Mouse (Mus musculus): ENCODE measurements around the gene Aldh18a1. TPM values are rescaled to one million over a fixed set of nuclear protein-coding genes. Genes with fewer than 3 reads are reported as not detected.

The Aldh18a1 gene
- 38.3 and 41.2 TPM in 2 replicates for polyA plus RNA-seq (2014; fragmentation: Nextera tagmentation; extraction: Ambion mirVana)

GRCm38 (mm10) chr19:40588293-40588654, at the start of gene Aldh18a1:
Gene Aldh18a1 (minus strand): TSS chr19:40588463.
- Histone ChIP-seq H3K36me3 (ENCODE audit: control insufficient read depth, insufficient read depth, low read length) (peaks cover 23% of the 10 kb centered on the region), H3K9ac (ENCODE audit: low read length) (peak within 1 kb of the TSS; percentile 79), H3K4me1 (ENCODE audit: control insufficient read depth in 2 of 2, insufficient read depth in 2 of 2, low read length in 2 of 2) (peaks cover 6 to 10% of the 10 kb centered on the region in 2 experiments), H3K27me3 (ENCODE audit: control insufficient read depth, insufficient read depth, low read length) (no peaks in the 10 kb centered on the region), H3K4me2 (ENCODE audit: low read length) (peak within 1 kb of the TSS; percentile 70), H3K9me3 (ENCODE audit: control insufficient read depth, low read length) (no peaks in the 10 kb centered on the region), H3K27ac (replicated peaks in 1 of 2; ENCODE audit: control insufficient read depth in 1 of 2, insufficient read depth in 1 of 2, low read depth in 2 of 2, low read length in 2 of 2) (peak within 1 kb of the TSS; percentile 78 to 80), H3K4me3 (ENCODE audit: control insufficient read depth in 1 of 2, insufficient read depth in 1 of 2, low read depth in 1 of 2, low read length in 2 of 2) (peak within 1 kb of the TSS; percentile 72 to 97)
- under 1% methylated on average over 34 of the region's 34 CpGs for WGBS
- peak; percentile 96 for ATAC-seq (ENCODE audit: insufficient number of reproducible peaks, insufficient read depth, low FRiP score, low read depth)

GRCm38 (mm10) chr19:40637601-40638000, 49.3 kb upstream of the Aldh18a1 start:
- Histone ChIP-seq H3K4me2 (ENCODE audit: low read length) (no peak overlapping the region), H3K4me3 (ENCODE audit: control insufficient read depth in 1 of 2, insufficient read depth in 1 of 2, low read depth in 1 of 2, low read length in 2 of 2) (no peak overlapping the region), H3K36me3 (ENCODE audit: control insufficient read depth, insufficient read depth, low read length) (no peaks in the 10 kb centered on the region), H3K27ac (replicated peaks in 1 of 2; ENCODE audit: control insufficient read depth in 1 of 2, insufficient read depth in 1 of 2, low read depth in 2 of 2, low read length in 2 of 2) (peak overlapping the region in 1 of 2 experiments; percentile 53; a peak in 2 of 4 replicates), H3K27me3 (ENCODE audit: control insufficient read depth, insufficient read depth, low read length) (no peaks in the 10 kb centered on the region), H3K4me1 (ENCODE audit: control insufficient read depth in 2 of 2, insufficient read depth in 2 of 2, low read length in 2 of 2) (no peaks in the 10 kb centered on the region), H3K9ac (ENCODE audit: low read length) (no peak overlapping the region), H3K9me3 (ENCODE audit: control insufficient read depth, low read length) (no peaks in the 10 kb centered on the region)
- 68% methylated on average over 7 of the region's 7 CpGs for WGBS
- ATAC-seq (ENCODE audit: insufficient number of reproducible peaks, insufficient read depth, low FRiP score, low read depth), result no peak

GRCm38 (mm10) chr19:40637091-40637490, 48.8 kb upstream of the Aldh18a1 start:
- H3K36me3 ChIP-seq (ENCODE audit: control insufficient read depth, insufficient read depth, low read length), result no peaks in the 10 kb centered on the region
- H3K9ac ChIP-seq (ENCODE audit: low read length), result no peak overlapping the region
- H3K27ac ChIP-seq (replicated peaks in 1 of 2; ENCODE audit: control insufficient read depth in 1 of 2, insufficient read depth in 1 of 2, low read depth in 2 of 2, low read length in 2 of 2), result peak overlapping the region in 1 of 2 experiments; percentile 53; a peak in 2 of 4 replicates
- no peak overlapping the region for H3K4me2 ChIP-seq (ENCODE audit: low read length)
- WGBS, result 28% methylated on average over 4 of the region's 4 CpGs
- H3K4me1 ChIP-seq (ENCODE audit: control insufficient read depth in 2 of 2, insufficient read depth in 2 of 2, low read length in 2 of 2), result no peaks in the 10 kb centered on the region
- no peak overlapping the region for H3K4me3 ChIP-seq (ENCODE audit: control insufficient read depth in 1 of 2, insufficient read depth in 1 of 2, low read depth in 1 of 2, low read length in 2 of 2)
- H3K9me3 ChIP-seq (ENCODE audit: control insufficient read depth, low read length), result no peaks in the 10 kb centered on the region
- H3K27me3 ChIP-seq (ENCODE audit: control insufficient read depth, insufficient read depth, low read length), result no peaks in the 10 kb centered on the region
- ATAC-seq (ENCODE audit: insufficient number of reproducible peaks, insufficient read depth, low FRiP score, low read depth), result peak; percentile 66; the same call in 1 of the 2 replicates

GRCm38 (mm10) chr19:40633144-40633543, 44.9 kb upstream of the Aldh18a1 start:
- Histone ChIP-seq H3K27ac (replicated peaks in 1 of 2; ENCODE audit: control insufficient read depth in 1 of 2, insufficient read depth in 1 of 2, low read depth in 2 of 2, low read length in 2 of 2) (no peak overlapping the region), H3K4me1 (ENCODE audit: control insufficient read depth in 2 of 2, insufficient read depth in 2 of 2, low read length in 2 of 2) (no peaks in the 10 kb centered on the region), H3K9me3 (ENCODE audit: control insufficient read depth, low read length) (no peaks in the 10 kb centered on the region), H3K9ac (ENCODE audit: low read length) (no peak overlapping the region), H3K36me3 (ENCODE audit: control insufficient read depth, insufficient read depth, low read length) (no peaks in the 10 kb centered on the region), H3K27me3 (ENCODE audit: control insufficient read depth, insufficient read depth, low read length) (no peaks in the 10 kb centered on the region), H3K4me3 (ENCODE audit: control insufficient read depth in 1 of 2, insufficient read depth in 1 of 2, low read depth in 1 of 2, low read length in 2 of 2) (no peak overlapping the region), H3K4me2 (ENCODE audit: low read length) (no peak overlapping the region)
- 70% methylated on average over 1 of the region's 1 CpGs for WGBS
- ATAC-seq (ENCODE audit: insufficient number of reproducible peaks, insufficient read depth, low FRiP score, low read depth), result no peak

GRCm38 (mm10) chr19:40632668-40633067, 44.4 kb upstream of the Aldh18a1 start:
- Histone ChIP-seq H3K27ac (replicated peaks in 1 of 2; ENCODE audit: control insufficient read depth in 1 of 2, insufficient read depth in 1 of 2, low read depth in 2 of 2, low read length in 2 of 2) (no peak overlapping the region), H3K4me1 (ENCODE audit: control insufficient read depth in 2 of 2, insufficient read depth in 2 of 2, low read length in 2 of 2) (no peaks in the 10 kb centered on the region), H3K36me3 (ENCODE audit: control insufficient read depth, insufficient read depth, low read length) (no peaks in the 10 kb centered on the region), H3K9me3 (ENCODE audit: control insufficient read depth, low read length) (no peaks in the 10 kb centered on the region), H3K9ac (ENCODE audit: low read length) (no peak overlapping the region), H3K4me3 (ENCODE audit: control insufficient read depth in 1 of 2, insufficient read depth in 1 of 2, low read depth in 1 of 2, low read length in 2 of 2) (no peak overlapping the region), H3K27me3 (ENCODE audit: control insufficient read depth, insufficient read depth, low read length) (no peaks in the 10 kb centered on the region), H3K4me2 (ENCODE audit: low read length) (no peak overlapping the region)
- 80% methylated on average over 5 of the region's 5 CpGs for WGBS
- ATAC-seq (ENCODE audit: insufficient number of reproducible peaks, insufficient read depth, low FRiP score, low read depth), result no peak

- no peak overlapping the region for H3K9ac ChIP-seq (ENCODE audit: low read length)
- H3K27ac ChIP-seq (replicated peaks in 1 of 2; ENCODE audit: control insufficient read depth in 1 of 2, insufficient read depth in 1 of 2, low read depth in 2 of 2, low read length in 2 of 2), result no peak overlapping the region
- ATAC-seq (ENCODE audit: insufficient number of reproducible peaks, insufficient read depth, low FRiP score, low read depth), result no peak
- no peaks in the 10 kb centered on the region for H3K9me3 ChIP-seq (ENCODE audit: control insufficient read depth, low read length)
- 81% methylated on average over 3 of the region's 3 CpGs for WGBS
- H3K36me3 ChIP-seq (ENCODE audit: control insufficient read depth, insufficient read depth, low read length), result no peaks in the 10 kb centered on the region
- no peaks in the 10 kb centered on the region for H3K27me3 ChIP-seq (ENCODE audit: control insufficient read depth, insufficient read depth, low read length)
- no peaks in the 10 kb centered on the region for H3K4me1 ChIP-seq (ENCODE audit: control insufficient read depth in 2 of 2, insufficient read depth in 2 of 2, low read length in 2 of 2)
- H3K4me2 ChIP-seq (ENCODE audit: low read length), result no peak overlapping the region
- no peak overlapping the region for H3K4me3 ChIP-seq (ENCODE audit: control insufficient read depth in 1 of 2, insufficient read depth in 1 of 2, low read depth in 1 of 2, low read length in 2 of 2)
Measured at GRCm38 (mm10) chr19:40632193-40632592, 43.9 kb upstream of the Aldh18a1 start.

- peak overlapping the region; percentile 23 to 39; a peak in 1 of 4 replicates for H3K27ac ChIP-seq (replicated peaks in 1 of 2; ENCODE audit: control insufficient read depth in 1 of 2, insufficient read depth in 1 of 2, low read depth in 2 of 2, low read length in 2 of 2)
- no peaks in the 10 kb centered on the region for H3K36me3 ChIP-seq (ENCODE audit: control insufficient read depth, insufficient read depth, low read length)
- no peaks in the 10 kb centered on the region for H3K27me3 ChIP-seq (ENCODE audit: control insufficient read depth, insufficient read depth, low read length)
- WGBS, result 51% methylated on average over 7 of the region's 7 CpGs
- no peak overlapping the region for H3K9ac ChIP-seq (ENCODE audit: low read length)
- no peaks in the 10 kb centered on the region for H3K4me1 ChIP-seq (ENCODE audit: control insufficient read depth in 2 of 2, insufficient read depth in 2 of 2, low read length in 2 of 2)
- no peak overlapping the region for H3K4me3 ChIP-seq (ENCODE audit: control insufficient read depth in 1 of 2, insufficient read depth in 1 of 2, low read depth in 1 of 2, low read length in 2 of 2)
- ATAC-seq (ENCODE audit: insufficient number of reproducible peaks, insufficient read depth, low FRiP score, low read depth), result no peak
- H3K4me2 ChIP-seq (ENCODE audit: low read length), result no peak overlapping the region
- H3K9me3 ChIP-seq (ENCODE audit: control insufficient read depth, low read length), result no peaks in the 10 kb centered on the region
Measured at GRCm38 (mm10) chr19:40630606-40631005, 42.3 kb upstream of the Aldh18a1 start.

GRCm38 (mm10) chr19:40630096-40630495, 41.8 kb upstream of the Aldh18a1 start:
- Histone ChIP-seq H3K36me3 (ENCODE audit: control insufficient read depth, insufficient read depth, low read length) (no peaks in the 10 kb centered on the region), H3K27ac (replicated peaks in 1 of 2; ENCODE audit: control insufficient read depth in 1 of 2, insufficient read depth in 1 of 2, low read depth in 2 of 2, low read length in 2 of 2) (peak overlapping the region in 1 of 2 experiments; percentile 43; a peak in 2 of 4 replicates), H3K4me2 (ENCODE audit: low read length) (no peak overlapping the region), H3K27me3 (ENCODE audit: control insufficient read depth, insufficient read depth, low read length) (no peaks in the 10 kb centered on the region), H3K9ac (ENCODE audit: low read length) (no peak overlapping the region), H3K4me1 (ENCODE audit: control insufficient read depth in 2 of 2, insufficient read depth in 2 of 2, low read length in 2 of 2) (no peaks in the 10 kb centered on the region), H3K9me3 (ENCODE audit: control insufficient read depth, low read length) (no peaks in the 10 kb centered on the region), H3K4me3 (ENCODE audit: control insufficient read depth in 1 of 2, insufficient read depth in 1 of 2, low read depth in 1 of 2, low read length in 2 of 2) (no peak overlapping the region)
- no peak for ATAC-seq (ENCODE audit: insufficient number of reproducible peaks, insufficient read depth, low FRiP score, low read depth)
- WGBS, result 70% methylated on average over 3 of the region's 3 CpGs

Data from heart, embryonic 14.5 days (tissue).